Mouse (Mus musculus) Patski (cell line): ENCODE measurements at regions not wholly inside any gene's neighbourhood (a gene's known extent, or its start where the extent isn't known, plus 50 kb on each side); places are given as distances from the start of the nearest gene placed in this dataset.

Experiments
- ATAC-seq: fragments of 100-300 bp; one replicate; pipeline ENCODE4 v1.8.0; 2021
- CTCF ChIA-PET: fragments of 350-600 bp; sonication (Branson Sonifier 250); formaldehyde crosslinking; loops from one replicate; lab custom pipeline; 2022; ENCODE audit warnings: inconsistent platforms; lab: Charles Lee
- POLR2A ChIA-PET: fragments of 350-600 bp; sonication (Branson Sonifier 250); formaldehyde crosslinking; loops from one replicate; lab custom pipeline; 2022; ENCODE audit warnings: antibody characterized with exemption, inconsistent platforms; lab: Charles Lee
- DNase-seq: peaks from one replicate; pipeline ENCODE4 v3.0.0-alpha.2; 2011; ENCODE audit warnings: low read depth, low spot score
- H3K27me3 ChIP-seq: fragments of 371-371 bp; one replicate; pipeline ENCODE4 v1.5.1; 2021
- CTCF ChIP-seq: fragments of 100-300 bp; IDR thresholded peaks from one replicate; pipeline ENCODE4 v1.5.1; 2021
- in situ Hi-C: fragments of 300-500 bp; cut with MboI; formaldehyde crosslinking; loops from 3 replicates; pipeline ENCODE4 v1.11.1; 2018; ENCODE audit warnings: low pct_unique_long_range_greater_than_20kb, mixed read lengths

DNA sequence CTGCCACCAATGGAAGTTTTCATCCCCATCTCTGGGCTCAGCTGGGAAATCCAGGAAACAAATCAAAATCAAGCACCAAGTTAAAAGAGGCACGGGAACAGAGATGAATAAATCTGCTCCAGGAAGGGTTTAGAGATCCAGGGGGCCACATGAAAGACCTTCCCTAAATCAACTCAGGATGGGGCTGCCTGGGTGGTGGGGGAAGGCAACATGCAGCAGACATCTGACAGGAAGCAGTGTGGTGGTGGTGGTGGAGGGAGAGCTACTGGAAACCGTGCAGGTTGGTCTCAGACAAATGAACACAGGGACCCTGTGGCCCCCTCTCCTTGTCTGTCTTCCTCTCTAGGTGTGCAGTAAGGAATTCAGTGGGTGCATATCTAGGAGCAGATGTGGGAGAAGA, 101.7 kb upstream of the Runx1 start:
- ATAC-seq (no peak), DNase-seq (no peak)
- ChIA-PET CTCF (no interaction called here), POLR2A (interaction anchor here (1.5 kb wide), 1 partner anchor 11 kb away, joined by 3 read pairs; no protein-coding TSS in a partner anchor)
- H3K27me3 ChIP-seq, result no peaks in the 10 kb centered on the region
- in situ Hi-C loops, result no loop called here
- no peak for TF ChIP-seq CTCF

DNA sequence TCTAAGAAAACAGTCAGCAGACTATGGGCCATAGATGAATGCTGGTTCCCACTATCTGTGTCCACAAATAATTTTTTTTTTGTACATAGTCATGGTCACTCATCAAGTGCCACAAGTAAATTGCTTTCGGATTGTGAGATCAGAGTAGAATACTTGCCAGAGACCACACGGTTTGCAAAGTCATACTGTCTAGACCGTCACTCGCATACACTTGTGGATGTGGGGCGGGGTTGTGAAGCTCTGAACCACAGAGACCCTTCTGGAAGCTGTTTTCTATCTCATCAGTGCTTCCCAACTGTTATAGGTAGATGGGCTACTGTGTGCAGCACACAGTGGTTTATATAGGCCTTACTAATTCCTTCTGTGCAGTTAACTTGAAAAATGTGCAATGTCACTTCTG, 100.9 kb upstream of the Runx1 start:
- in situ Hi-C loops, result no loop called here
- POLR2A ChIA-PET, result no interaction called here
- ATAC-seq (no peak), DNase-seq (no peak)
- H3K27me3 ChIP-seq, result no peaks in the 10 kb centered on the region
- no peak for TF ChIP-seq CTCF
- CTCF ChIA-PET, result no interaction called here

DNA sequence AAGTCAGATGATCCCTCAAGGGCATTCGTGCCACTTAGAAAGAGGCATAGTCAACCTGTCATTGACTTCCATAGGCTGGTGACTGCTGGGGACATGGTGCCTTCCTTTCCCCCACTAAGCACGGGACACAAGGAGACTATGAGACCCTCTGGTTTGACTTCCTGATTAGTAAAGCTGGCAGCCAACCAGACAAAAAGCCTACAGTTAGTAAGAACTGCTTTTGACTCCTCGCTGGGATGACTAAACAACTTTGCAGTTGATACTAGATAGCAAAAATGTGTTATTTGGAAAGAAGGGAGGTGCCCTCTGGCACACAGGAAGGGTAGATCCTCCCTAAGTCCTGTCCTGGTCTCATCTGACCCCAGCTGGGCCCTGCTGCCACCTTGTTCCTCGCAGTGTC, 95.0 kb upstream of the Runx1 start:
- H3K27me3 ChIP-seq, result no peaks in the 10 kb centered on the region
- ChIA-PET CTCF (no interaction called here), POLR2A (no interaction called here)
- no peak for TF ChIP-seq CTCF
- no peak for ATAC-seq
- in situ Hi-C loops, result no loop called here
- no peak for DNase-seq

DNA sequence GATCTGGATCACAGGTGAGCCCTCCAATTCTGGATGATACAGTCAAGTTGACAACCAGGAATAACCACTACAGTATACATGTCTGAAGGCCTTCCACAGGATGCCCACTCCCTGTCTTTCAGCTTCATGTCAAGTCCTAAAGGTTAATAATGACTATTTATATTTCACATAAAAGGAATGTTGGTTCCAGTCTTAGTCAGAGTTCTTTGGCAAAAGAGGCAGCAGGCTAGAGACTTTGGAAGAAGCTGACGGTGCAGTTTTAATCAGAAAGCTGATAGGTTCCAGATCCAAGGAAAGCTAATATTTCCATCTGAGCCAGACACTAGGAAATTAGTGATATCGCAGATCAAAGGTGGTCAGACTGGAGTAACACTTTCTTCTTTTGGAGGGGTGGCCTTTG, 91.4 kb upstream of the Runx1 start:
- CTCF ChIA-PET, result no interaction called here
- POLR2A ChIA-PET, result no interaction called here
- H3K27me3 ChIP-seq, result no peaks in the 10 kb centered on the region
- TF ChIP-seq CTCF, result no peak
- DNase-seq (no peak), ATAC-seq (no peak)
- in situ Hi-C loops, result no loop called here

DNA sequence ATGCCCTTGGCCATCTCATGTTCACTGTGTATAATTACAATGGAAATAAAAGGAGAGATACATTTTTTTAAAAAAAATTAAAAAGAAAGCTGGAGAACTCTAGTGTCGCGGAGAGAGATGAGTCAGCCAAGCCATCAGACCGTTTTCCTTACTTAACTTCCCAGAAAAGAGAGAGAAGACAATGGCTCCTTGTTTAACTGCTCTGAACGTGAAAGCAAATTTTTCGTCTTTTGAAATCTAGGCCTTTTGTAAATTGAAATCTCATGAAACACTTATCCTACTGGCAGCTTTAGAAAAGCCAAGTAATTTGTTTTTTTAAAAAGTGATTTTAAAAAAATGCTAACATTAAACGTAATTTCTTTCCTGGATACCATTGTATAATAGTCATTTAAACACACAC, 89.7 kb upstream of the Runx1 start:
- CTCF ChIA-PET, result interaction anchor here (1.2 kb wide), 1 partner anchor 9 kb away, joined by 4 read pairs; no protein-coding TSS in a partner anchor
- POLR2A ChIA-PET, result interaction anchor here (0.6 to 1.3 kb wide), 3 partner anchors 22 to 305 kb away, joined by 3 to 5 read pairs (median 4); no protein-coding TSS in a partner anchor
- TF ChIP-seq CTCF, result no peak
- no peak for ATAC-seq
- DNase-seq, result no peak
- H3K27me3 ChIP-seq, result no peaks in the 10 kb centered on the region
- in situ Hi-C loops, result no loop called here

DNA sequence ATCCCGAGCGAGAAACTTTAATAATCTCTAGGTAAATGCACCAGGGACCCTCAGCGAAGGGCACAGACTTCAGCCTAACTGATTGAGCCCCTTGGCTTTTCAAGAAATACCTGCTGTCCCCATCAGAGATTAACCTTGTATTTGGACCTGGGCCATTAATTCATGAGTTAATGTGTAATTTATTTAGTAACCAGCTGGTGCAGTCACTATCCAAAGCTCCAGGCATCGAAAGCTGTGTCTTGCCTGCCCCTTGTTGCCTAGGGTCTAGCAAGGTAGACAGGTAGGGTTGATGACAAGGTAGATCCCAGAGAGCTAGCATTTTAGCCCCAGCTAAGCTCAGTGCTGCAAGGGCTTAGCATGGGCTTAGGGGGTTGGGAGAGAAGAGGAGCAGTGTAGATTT, 80.9 kb upstream of the Runx1 start:
- no peak for TF ChIP-seq CTCF
- DNase-seq (no peak), ATAC-seq (no peak)
- ChIA-PET CTCF (interaction anchor here (1.2 kb wide), 1 partner anchor 9 kb away, joined by 4 read pairs; no protein-coding TSS in a partner anchor), POLR2A (no interaction called here)
- H3K27me3 ChIP-seq, result no peaks in the 10 kb centered on the region
- in situ Hi-C loops, result loop anchor here (5.0 to 10.0 kb wide), 3 partner anchors 90 to 388 kb away; no protein-coding TSS in a partner anchor

DNA sequence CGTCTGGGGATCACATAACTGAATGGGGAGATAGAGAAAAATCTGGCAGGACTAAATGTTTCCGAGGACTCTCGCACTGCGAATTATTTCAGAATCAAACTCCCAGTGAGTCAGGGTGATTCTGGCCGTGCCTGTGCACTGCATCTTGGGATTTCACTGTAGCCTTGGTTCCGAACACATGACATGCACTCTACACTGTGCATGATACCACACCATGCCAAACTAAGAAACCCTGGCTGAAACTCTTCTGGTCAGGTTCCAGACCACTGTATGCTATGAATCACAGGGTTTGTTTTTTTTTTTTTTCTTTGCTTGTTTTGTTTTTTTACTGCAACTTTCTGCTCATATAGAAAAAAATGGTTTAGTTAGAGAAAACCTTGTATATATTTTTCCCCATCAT, 79.7 kb upstream of the Runx1 start:
- ATAC-seq, result no peak
- no peak for DNase-seq
- no peak for TF ChIP-seq CTCF
- ChIA-PET CTCF (no interaction called here), POLR2A (no interaction called here)
- no peaks in the 10 kb centered on the region for H3K27me3 ChIP-seq
- in situ Hi-C loops, result loop anchor here (5.0 to 10.0 kb wide), 3 partner anchors 92 to 389 kb away; no protein-coding TSS in a partner anchor

DNA sequence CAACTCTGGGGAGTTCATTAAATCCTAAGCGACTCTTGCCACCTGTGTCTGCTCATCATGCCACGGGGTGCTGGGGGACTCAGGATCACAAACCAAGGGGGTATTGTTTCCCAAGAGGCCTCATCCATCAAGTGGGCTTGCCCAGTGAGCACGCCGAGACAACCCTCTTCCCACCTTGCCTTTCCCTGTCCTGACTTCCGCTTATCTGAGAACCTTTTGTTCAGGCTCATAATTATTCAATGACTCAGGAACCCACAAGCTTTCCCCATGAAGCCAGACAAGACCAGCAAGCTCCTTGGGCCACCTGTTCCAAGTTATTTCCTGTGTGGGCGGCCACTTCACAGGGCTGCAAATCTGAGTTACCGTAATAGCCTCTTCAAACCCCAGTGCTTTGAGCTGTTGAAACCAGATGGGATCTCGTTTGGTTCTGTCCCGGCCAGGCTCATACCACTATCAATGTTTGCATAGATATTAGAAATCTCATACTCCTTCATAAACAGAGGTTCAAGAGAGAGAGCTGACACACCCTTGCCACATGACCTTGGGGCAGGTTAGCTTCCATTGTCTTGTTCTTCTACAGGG, 78.0 kb upstream of the Runx1 start:
- in situ Hi-C loops, result loop anchor here (5.0 to 10.0 kb wide), 2 partner anchors 77 to 391 kb away; partner anchors contain the start of gene Runx1
- CTCF ChIA-PET, result interaction anchor here (1.1 kb wide), 1 partner anchor 178 kb away, joined by 3 read pairs; no protein-coding TSS in a partner anchor
- POLR2A ChIA-PET, result interaction anchor here (0.7 kb wide), 1 partner anchor 128 kb away, joined by 3 read pairs; no protein-coding TSS in a partner anchor
- DNase-seq (peak; percentile 85), ATAC-seq (peak; percentile 87)
- no peaks in the 10 kb centered on the region for H3K27me3 ChIP-seq
- no peak for TF ChIP-seq CTCF

DNA sequence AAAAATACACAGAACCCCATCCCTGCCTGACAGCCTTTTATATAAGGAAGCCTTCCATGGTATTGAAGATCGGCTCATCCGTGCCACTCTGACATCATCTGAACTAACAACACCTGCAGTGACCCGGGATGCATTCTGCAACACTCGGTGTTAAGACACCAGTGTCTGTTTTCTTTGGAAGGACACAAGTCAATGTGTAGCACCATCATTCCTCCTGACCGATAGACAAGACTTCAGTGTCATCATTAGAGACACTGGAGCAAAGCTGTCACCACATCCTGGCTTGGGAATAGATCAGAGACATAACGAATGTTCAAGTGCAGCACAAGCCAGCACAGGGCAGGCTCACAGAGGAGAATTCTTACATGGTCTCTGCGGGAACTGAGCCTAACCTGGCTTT, 77.5 kb upstream of the Runx1 start:
- POLR2A ChIA-PET, result interaction anchor here (0.7 kb wide), 1 partner anchor 128 kb away, joined by 3 read pairs; no protein-coding TSS in a partner anchor
- ATAC-seq (no peak), DNase-seq (no peak)
- no peak for TF ChIP-seq CTCF
- in situ Hi-C loops, result loop anchor here (5.0 to 10.0 kb wide), 2 partner anchors 76 to 391 kb away; partner anchors contain the start of gene Runx1
- CTCF ChIA-PET, result interaction anchor here (1.1 kb wide), 1 partner anchor 179 kb away, joined by 3 read pairs; no protein-coding TSS in a partner anchor
- H3K27me3 ChIP-seq, result no peaks in the 10 kb centered on the region

DNA sequence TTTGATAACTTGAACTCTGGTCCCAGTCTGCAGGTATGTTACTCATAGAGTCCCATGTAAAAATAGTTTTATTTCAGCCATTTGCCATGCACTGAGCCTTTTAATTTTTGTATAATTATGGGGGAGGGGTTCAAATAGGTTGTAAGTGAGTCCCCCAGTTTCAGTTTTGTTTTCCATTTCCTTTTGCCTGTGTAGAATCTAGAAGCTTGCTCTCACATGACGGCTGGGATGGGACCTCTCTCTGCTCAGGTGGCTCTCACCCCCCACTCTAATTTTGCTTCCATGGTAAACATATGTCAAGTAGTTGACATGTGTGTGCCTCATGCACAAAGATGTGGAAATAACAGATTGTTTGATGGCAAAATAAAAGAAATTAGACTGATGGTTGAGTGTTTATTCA, 73.8 kb upstream of the Runx1 start:
- DNase-seq (no peak), ATAC-seq (no peak)
- CTCF ChIA-PET, result no interaction called here
- in situ Hi-C loops, result loop anchor here (5.0 to 10.0 kb wide), 2 partner anchors 72 to 395 kb away; partner anchors contain the start of gene Runx1
- POLR2A ChIA-PET, result no interaction called here
- no peaks in the 10 kb centered on the region for H3K27me3 ChIP-seq
- TF ChIP-seq CTCF, result no peak

DNA sequence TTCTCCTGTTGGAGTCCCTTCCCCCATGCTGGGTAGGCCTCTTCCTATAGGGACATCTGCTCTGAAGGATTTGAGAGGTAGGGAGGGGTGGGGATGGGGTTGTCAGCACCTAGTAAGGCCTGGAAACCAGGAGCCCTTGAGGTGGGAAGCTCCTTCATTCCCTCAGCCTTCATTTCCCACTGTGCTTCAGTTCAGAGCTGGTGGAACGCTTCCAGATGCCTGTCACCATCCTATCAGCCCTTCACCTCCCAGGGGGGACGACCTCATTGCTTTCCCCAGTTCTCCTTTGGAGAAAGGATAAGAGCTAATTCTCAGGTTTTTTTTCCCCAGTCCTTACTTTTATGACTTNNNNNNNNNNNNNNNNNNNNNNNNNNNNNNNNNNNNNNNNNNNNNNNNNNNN, 65.8 kb upstream of the Runx1 start:
- ChIA-PET POLR2A (no interaction called here), CTCF (interaction anchor here (1.1 to 1.4 kb wide), 2 partner anchors 12 to 32 kb away, joined by 3 read pairs; no protein-coding TSS in a partner anchor)
- in situ Hi-C loops, result no loop called here
- no peak for DNase-seq
- TF ChIP-seq CTCF, result no peak
- no peaks in the 10 kb centered on the region for H3K27me3 ChIP-seq
- no peak for ATAC-seq
